Mouse (Mus musculus) lung, embryonic 14.5 days (tissue): ENCODE results near the gene Cdiptos. TPM values are rescaled to one million over a fixed set of nuclear protein-coding genes. Genes with fewer than 3 reads are reported as not detected.

ENCODE experiments used
- ATAC-seq: fragments of 200-750 bp; cut with Nextera tagmentation; 2 replicates; pipeline ENCODE4 v1.8.0; 2017; ENCODE audit warnings: mild to moderate bottlenecking, moderate TSS enrichment, moderate library complexity; ENCODE audit not compliant: insufficient read depth
- DNase-seq: peaks from one replicate; pipeline ENCODE4 v3.0.0-alpha.2; 2015
- H3K27ac ChIP-seq: fragments of 300-500 bp; sonication (generic); 2 replicates; pipeline ENCODE4 v1.5.1; 2014; ENCODE audit warnings: low read depth, mild to moderate bottlenecking, moderate library complexity
- H3K27me3 ChIP-seq: fragments of 300-500 bp; sonication (generic); 2 replicates; pipeline ENCODE4 v1.6.1; 2014; ENCODE audit warnings: low read length, control low read depth; ENCODE audit not compliant: insufficient read depth
- H3K36me3 ChIP-seq: fragments of 300-500 bp; sonication (generic); 2 replicates; pipeline ENCODE4 v1.6.1; 2014; ENCODE audit warnings: control low read depth; ENCODE audit not compliant: insufficient read depth
- H3K4me1 ChIP-seq: fragments of 300-500 bp; sonication (generic); 2 replicates; pipeline ENCODE4 v1.6.1; 2014; ENCODE audit warnings: antibody characterized with exemption, control low read depth; ENCODE audit not compliant: insufficient read depth
- H3K4me2 ChIP-seq: fragments of 300-500 bp; sonication (generic); 2 replicates; pipeline ENCODE4 v1.6.1; 2014; ENCODE audit warnings: mild to moderate bottlenecking
- H3K4me3 ChIP-seq: fragments of 300-500 bp; sonication (generic); 2 replicates; pipeline ENCODE4 v1.5.1; 2014; ENCODE audit warnings: low read depth, low read length
- H3K9ac ChIP-seq: fragments of 300-500 bp; sonication (generic); 2 replicates; pipeline ENCODE4 v1.6.1; 2014
- H3K9me3 ChIP-seq: fragments of 300-500 bp; sonication (generic); 2 replicates; pipeline ENCODE4 v1.6.1; 2016; ENCODE audit warnings: low read depth, low read length, control low read depth
- CTCF ChIP-seq: IDR thresholded peaks from 2 replicates; pipeline ENCODE4 v1.5.1; 2016; ENCODE audit warnings: antibody characterized with exemption, low read depth
- WGBS: fragments of 180-500 bp; shearing (Covaris S2); extraction: QIAGEN DNeasy Blood & Tissue Kit; methylation state at CpG from one replicate; pipeline ENCODE4 v1.1.7; 2014; 5-methylcytosine and 5-hydroxymethylcytosine counted together
- polyA plus RNA-seq: library from polyadenylated mRNA; unstranded; fragments of >200 nt; fragmentation: Nextera tagmentation; extraction: Ambion mirVana; gene quantifications from 2 replicates; pipeline ENCODE4 v1.2.1, GENCODE M21; 2014

Gene Cdiptos
- polyA plus RNA-seq, 1 experiment from 2014 or later = 1.5 TPM

- Histone ChIP-seq H3K36me3 (peaks cover 5% of the 10 kb centered on the region; the same call in 1 of the 2 replicates), H3K4me1 (0 out of 2 replicates have a peak, but pooled peaks cover 4% of the 10 kb centered on the region), H3K27me3 (no peaks in the 10 kb centered on the region), H3K9me3 (no peaks in the 10 kb centered on the region), H3K27ac (no peak overlapping the region), H3K4me2 (no peak overlapping the region), H3K9ac (no peak overlapping the region), H3K4me3 (no peak overlapping the region)
- no peak for DNase-seq
- TF ChIP-seq CTCF = no peak
- ATAC-seq = no peak
- WGBS = 18% methylated on average over 3 of the region's 3 CpGs
Observed at GRCm38 (mm10) chr7:126926299-126926698, 49.6 kb downstream of the Cdiptos start.

- H3K36me3 ChIP-seq = no peaks in the 10 kb centered on the region
- no peak overlapping the region for H3K9ac ChIP-seq
- no peak overlapping the region for H3K4me2 ChIP-seq
- H3K27ac ChIP-seq = no peak overlapping the region
- DNase-seq (no peak), ATAC-seq (no peak)
- H3K4me1 ChIP-seq = no peaks in the 10 kb centered on the region
- H3K27me3 ChIP-seq = no peaks in the 10 kb centered on the region
- H3K4me3 ChIP-seq = no peak overlapping the region
- TF ChIP-seq CTCF = no peak
- H3K9me3 ChIP-seq = no peaks in the 10 kb centered on the region
- WGBS = 58% methylated on average over 5 of the region's 5 CpGs
Observed at GRCm38 (mm10) chr7:126923999-126924398, 51.9 kb downstream of the Cdiptos start.

GRCm38 (mm10) chr7:126922624-126923060 is 53.3 kb downstream of the Cdiptos start, which contains the start of gene Tmem219:
Gene Tmem219 (minus strand): TSS chr7:126922917.
- no peak for TF ChIP-seq CTCF
- no peak within 1 kb of the TSS for H3K4me2 ChIP-seq
- H3K4me1 ChIP-seq = no peaks in the 10 kb centered on the region
- DNase-seq (peak; percentile 21), ATAC-seq (no peak)
- H3K36me3 ChIP-seq = no peaks in the 10 kb centered on the region
- H3K27ac ChIP-seq = no peak within 1 kb of the TSS
- H3K9ac ChIP-seq = no peak within 1 kb of the TSS
- H3K27me3 ChIP-seq = no peaks in the 10 kb centered on the region
- no peak within 1 kb of the TSS for H3K4me3 ChIP-seq
- 54% methylated on average over 5 of the region's 5 CpGs for WGBS
- H3K9me3 ChIP-seq = no peaks in the 10 kb centered on the region

Other genes starting within 250 kb of the Cdiptos start
- gene Mapk3, start 216.5 kb downstream of the Cdiptos start, polyA plus RNA-seq = 111 and 117 TPM in 2 replicates
- gene Gdpd3, start 209.8 kb downstream of the Cdiptos start, polyA plus RNA-seq = 3.3 and 3.4 TPM in 2 replicates
- 87.8 and 91.2 TPM in 2 replicates for gene Ypel3, start 199.1 kb downstream of the Cdiptos start, polyA plus RNA-seq
- 0.28 TPM in 1 of 2 replicates, not detected in the other for gene Tbx6, start 194.6 kb downstream of the Cdiptos start, polyA plus RNA-seq
- gene Ppp4c, start 183.6 kb downstream of the Cdiptos start, polyA plus RNA-seq = 278 and 300 TPM in 2 replicates
- 0.17 and 0.88 TPM in 2 replicates for gene Fam57b, start 178.4 kb downstream of the Cdiptos start, polyA plus RNA-seq
- not detected in 2 replicates for gene 4930451I11Rik, start 144.5 kb downstream of the Cdiptos start, polyA plus RNA-seq
- gene Doc2a, start 128.7 kb downstream of the Cdiptos start, polyA plus RNA-seq = 0.33 and 0.80 TPM in 2 replicates
- 19.9 and 26.7 TPM in 2 replicates for gene Hirip3, start 114.1 kb downstream of the Cdiptos start, polyA plus RNA-seq
- gene Ino80e, start 113.7 kb downstream of the Cdiptos start, polyA plus RNA-seq = 92.9 and 99.7 TPM in 2 replicates
- gene Taok2, start 91.4 kb downstream of the Cdiptos start, polyA plus RNA-seq = 34.8 and 40.1 TPM in 2 replicates
- 26.7 and 31.5 TPM in 2 replicates for gene Tmem219, start 53.2 kb downstream of the Cdiptos start, polyA plus RNA-seq
- 12.1 and 15.7 TPM in 2 replicates for gene Kctd13, start 47.2 kb downstream of the Cdiptos start, polyA plus RNA-seq
- 0.39 TPM in 1 of 2 replicates, not detected in the other for gene Asphd1, start 26.5 kb downstream of the Cdiptos start, polyA plus RNA-seq
- 0.68 and 1.1 TPM in 2 replicates for gene Sez6l2, start 25.5 kb downstream of the Cdiptos start, polyA plus RNA-seq
- gene Cdipt, start 184 bp downstream of the Cdiptos start, polyA plus RNA-seq = 86.1 and 92.8 TPM in 2 replicates
- 7.7 and 8.0 TPM in 2 replicates for gene Mvp, start 38.5 kb upstream of the Cdiptos start, polyA plus RNA-seq
- gene Pagr1b, start 40.4 kb upstream of the Cdiptos start, polyA plus RNA-seq = 0.85 TPM in 1 of 2 replicates, not detected in the other
- gene Pagr1a, start 41.3 kb upstream of the Cdiptos start, polyA plus RNA-seq = 21.9 and 44.5 TPM in 2 replicates
- gene Gm42742, start 45.0 kb upstream of the Cdiptos start, polyA plus RNA-seq = 37.4 and 54.0 TPM in 2 replicates
- 4.7 and 5.9 TPM in 2 replicates for gene Prrt2, start 45.1 kb upstream of the Cdiptos start, polyA plus RNA-seq
- 74.3 and 90.8 TPM in 2 replicates for gene Maz, start 50.9 kb upstream of the Cdiptos start, polyA plus RNA-seq
- 168 and 180 TPM in 2 replicates for gene Kif22, start 66.4 kb upstream of the Cdiptos start, polyA plus RNA-seq
- gene Zg16, start 111.2 kb upstream of the Cdiptos start, polyA plus RNA-seq = not detected in 2 replicates
- 6.3 and 6.5 TPM in 2 replicates for gene AI467606, start 115.3 kb upstream of the Cdiptos start, polyA plus RNA-seq
- 0.22 and 0.47 TPM in 2 replicates for gene Qprt, start 146.1 kb upstream of the Cdiptos start, polyA plus RNA-seq
- gene Spn, start 161.7 kb upstream of the Cdiptos start, polyA plus RNA-seq = 0.20 TPM in 1 of 2 replicates, not detected in the other
- 54.6 and 59.6 TPM in 2 replicates for gene Cd2bp2, start 220.0 kb upstream of the Cdiptos start, polyA plus RNA-seq
- gene Tbc1d10b, start 232.4 kb upstream of the Cdiptos start, polyA plus RNA-seq = 26.0 and 33.7 TPM in 2 replicates
- gene Mylpf, start 232.8 kb upstream of the Cdiptos start, polyA plus RNA-seq = 8.6 and 12.2 TPM in 2 replicates